Mouse (Mus musculus): ENCODE data around the gene Cxcr2. TPM values are rescaled to one million over a fixed set of nuclear protein-coding genes. Genes with fewer than 3 reads are reported as not detected.
A peak's percentile ranks its signal among the peaks of the same experiment; 100 is the strongest.

The Cxcr2 gene
- total and polyA plus RNA-seq, 2 experiments from 2014 or later: 0.18 to 0.52 TPM

DNA sequence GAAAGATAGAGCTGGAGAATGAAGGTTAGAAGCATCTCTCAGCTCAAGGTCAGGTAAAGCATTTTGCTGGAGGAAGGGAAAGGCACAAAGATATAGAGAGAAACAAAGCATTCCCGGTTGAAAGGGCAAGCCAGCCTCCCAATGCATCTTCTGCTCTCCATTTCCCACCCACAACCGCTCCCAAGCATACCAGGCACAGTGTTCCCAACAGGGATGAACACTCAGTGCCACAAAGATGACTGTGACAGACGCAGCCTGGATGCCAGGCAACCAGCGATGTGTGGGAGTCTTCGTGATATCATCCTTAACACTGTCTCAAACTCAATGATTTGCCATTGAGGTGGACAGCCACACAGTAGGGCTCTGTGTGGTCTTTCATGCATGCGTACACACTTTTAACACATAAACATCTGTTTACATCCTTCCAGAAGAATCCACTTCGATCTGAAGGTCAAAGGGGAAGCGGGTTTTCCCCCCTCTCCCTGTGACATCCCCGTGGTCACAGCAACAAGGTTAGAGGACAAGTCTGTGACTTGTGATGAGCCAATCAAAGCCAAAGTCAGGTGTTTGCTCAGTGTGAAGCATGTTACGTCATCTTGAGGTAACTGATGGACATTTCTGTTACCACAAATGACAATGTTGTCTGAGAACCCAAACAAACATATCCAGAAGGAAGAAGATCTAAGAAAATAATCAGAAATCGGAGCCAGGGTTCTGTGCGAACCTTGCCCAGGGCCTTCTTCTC, 44.1 kb downstream of the Cxcr2 start:
- no peak for ATAC-seq
- Histone ChIP-seq H3K9ac (replicated peaks; ENCODE audit: low read length) (no peak overlapping the region), H3K4me1 (ENCODE audit: insufficient read depth, low read length) (no peaks in the 10 kb centered on the region), H3K27ac (no peak overlapping the region), H3K36me3 (ENCODE audit: insufficient read depth, low read length) (no peaks in the 10 kb centered on the region), H3K4me3 (ENCODE audit: low read length) (no peak overlapping the region), H3K9me3 (ENCODE audit: low read length) (no peaks in the 10 kb centered on the region), H3K4me2 (ENCODE audit: low read depth, low read length) (no peak overlapping the region), H3K27me3 (ENCODE audit: insufficient read depth, low read length) (no peaks in the 10 kb centered on the region)
- 82% methylated on average over 12 of the region's 12 CpGs for WGBS
- no peak for TF ChIP-seq CTCF (IDR thresholded peaks at IDR 0.05; ENCODE audit: low read depth)
- no peak for DNase-seq (ENCODE audit: low spot score)

DNA sequence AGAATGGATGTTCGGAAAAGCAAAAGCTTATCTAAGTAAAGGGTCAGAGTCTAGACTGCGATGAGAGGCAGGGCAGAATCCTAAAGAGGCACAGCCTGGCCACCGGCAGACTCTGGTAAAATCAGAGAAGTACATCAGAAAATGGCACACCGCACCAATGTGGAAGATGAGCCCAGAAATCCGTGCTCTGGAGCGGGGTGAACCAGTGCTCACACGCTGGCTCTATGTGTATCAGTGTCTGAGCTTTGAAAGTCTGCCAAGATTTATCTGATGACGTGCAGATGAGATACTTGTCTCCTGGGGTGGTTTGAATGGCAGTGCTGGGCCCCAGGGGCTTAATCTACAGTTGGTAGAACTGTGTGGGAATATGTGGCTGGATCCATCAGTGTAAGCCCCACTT, 45.3 kb downstream of the Cxcr2 start:
- Histone ChIP-seq H3K4me3 (ENCODE audit: low read length) (no peak overlapping the region), H3K36me3 (ENCODE audit: insufficient read depth, low read length) (no peaks in the 10 kb centered on the region), H3K27ac (no peak overlapping the region), H3K4me2 (ENCODE audit: low read depth, low read length) (no peak overlapping the region), H3K9me3 (ENCODE audit: low read length) (no peaks in the 10 kb centered on the region), H3K27me3 (ENCODE audit: insufficient read depth, low read length) (no peaks in the 10 kb centered on the region), H3K4me1 (ENCODE audit: insufficient read depth, low read length) (no peaks in the 10 kb centered on the region), H3K9ac (replicated peaks; ENCODE audit: low read length) (no peak overlapping the region)
- 66% methylated on average over 8 of the region's 8 CpGs for WGBS
- ATAC-seq: 0 out of 2 replicates have a peak, but pooled peaks have one; percentile 27
- DNase-seq (ENCODE audit: low spot score): no peak
- TF ChIP-seq CTCF (IDR thresholded peaks at IDR 0.05; ENCODE audit: low read depth): no peak

GRCm38 (mm10) chr1:74201048-74201844, 47.5 kb downstream of the Cxcr2 start:
- Histone ChIP-seq H3K4me2 (ENCODE audit: low read depth, low read length) (no peak overlapping the region), H3K27me3 (ENCODE audit: insufficient read depth, low read length) (no peaks in the 10 kb centered on the region), H3K27ac (no peak overlapping the region), H3K4me3 (ENCODE audit: low read length) (no peak overlapping the region), H3K9me3 (ENCODE audit: low read length) (no peaks in the 10 kb centered on the region), H3K4me1 (ENCODE audit: insufficient read depth, low read length) (no peaks in the 10 kb centered on the region), H3K9ac (replicated peaks; ENCODE audit: low read length) (no peak overlapping the region), H3K36me3 (ENCODE audit: insufficient read depth, low read length) (no peaks in the 10 kb centered on the region)
- ATAC-seq (no peak), DNase-seq (ENCODE audit: low spot score) (no peak)
- no peak for TF ChIP-seq CTCF (IDR thresholded peaks at IDR 0.05; ENCODE audit: low read depth)
- 84% methylated on average over 7 of the region's 7 CpGs for WGBS

DNA sequence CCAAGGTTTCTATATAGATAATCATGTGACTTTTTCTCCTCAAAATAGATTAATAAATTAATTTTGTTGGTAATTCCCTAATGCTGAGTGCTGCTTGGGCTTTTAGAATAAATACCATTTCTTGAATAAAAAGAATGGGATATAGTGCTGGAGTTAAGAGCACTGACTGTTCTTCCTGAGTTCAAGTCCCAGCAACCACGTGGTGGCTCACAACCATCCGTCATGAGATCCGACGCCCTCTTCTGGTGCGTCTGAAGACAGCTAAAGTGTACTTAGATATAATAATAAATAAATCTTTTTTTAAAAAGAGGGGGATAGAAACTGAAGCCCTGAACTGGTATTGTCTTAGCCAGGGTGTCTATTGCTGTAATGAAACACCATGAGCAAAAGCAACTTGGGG, 49.7 kb downstream of the Cxcr2 start:
- H3K27ac ChIP-seq: no peak overlapping the region
- 65% methylated on average over 5 of the region's 5 CpGs for WGBS
- H3K9me3 ChIP-seq (ENCODE audit: low read length): no peaks in the 10 kb centered on the region

DNA sequence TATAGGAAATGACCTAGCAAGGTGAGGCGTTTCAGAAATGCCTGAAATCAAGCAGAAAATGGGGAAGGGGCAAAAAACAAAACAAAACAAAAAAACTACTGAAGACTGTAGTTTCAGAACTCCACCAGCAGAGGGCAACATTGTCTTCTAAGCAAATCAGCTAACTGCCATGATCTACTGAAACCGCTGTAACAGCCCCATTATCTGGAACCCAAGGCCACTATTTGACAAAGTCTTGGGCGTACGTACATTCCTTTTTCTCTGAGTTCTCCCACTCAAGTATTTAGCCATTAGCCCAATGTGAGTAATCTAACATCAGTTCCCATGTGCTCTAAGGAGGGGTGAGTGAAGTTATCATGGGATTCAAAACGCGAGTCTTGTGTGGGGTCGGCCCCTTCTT, 52.1 kb downstream of the Cxcr2 start:
- Histone ChIP-seq H3K4me1 (ENCODE audit: insufficient read depth, low read length) (no peaks in the 10 kb centered on the region), H3K27ac (no peak overlapping the region), H3K4me2 (ENCODE audit: low read depth, low read length) (no peak overlapping the region), H3K9ac (replicated peaks; ENCODE audit: low read length) (no peak overlapping the region), H3K9me3 (ENCODE audit: low read length) (no peaks in the 10 kb centered on the region), H3K36me3 (ENCODE audit: insufficient read depth, low read length) (no peaks in the 10 kb centered on the region), H3K27me3 (ENCODE audit: insufficient read depth, low read length) (no peaks in the 10 kb centered on the region), H3K4me3 (ENCODE audit: low read length) (no peak overlapping the region)
- ATAC-seq (no peak), DNase-seq (ENCODE audit: low spot score) (peak; percentile 58)
- peak; percentile 83 for TF ChIP-seq CTCF (IDR thresholded peaks at IDR 0.05; ENCODE audit: low read depth)
- WGBS: 68% methylated on average over 7 of the region's 7 CpGs

More for the DNA sequence above, 49.7 kb downstream of the Cxcr2 start:
- no peak for TF ChIP-seq CTCF (IDR thresholded peaks at IDR 0.05; ENCODE audit: low read depth)
- DNase-seq (ENCODE audit: low spot score) (no peak), ATAC-seq (no peak)
- no peaks in the 10 kb centered on the region for H3K4me1 ChIP-seq (ENCODE audit: insufficient read depth, low read length)
- H3K9ac ChIP-seq (replicated peaks; ENCODE audit: low read length): no peak overlapping the region
- H3K36me3 ChIP-seq (ENCODE audit: insufficient read depth, low read length): no peaks in the 10 kb centered on the region
- no peak overlapping the region for H3K4me3 ChIP-seq (ENCODE audit: low read length)
- no peak overlapping the region for H3K4me2 ChIP-seq (ENCODE audit: low read depth, low read length)
- no peaks in the 10 kb centered on the region for H3K27me3 ChIP-seq (ENCODE audit: insufficient read depth, low read length)

DNA sequence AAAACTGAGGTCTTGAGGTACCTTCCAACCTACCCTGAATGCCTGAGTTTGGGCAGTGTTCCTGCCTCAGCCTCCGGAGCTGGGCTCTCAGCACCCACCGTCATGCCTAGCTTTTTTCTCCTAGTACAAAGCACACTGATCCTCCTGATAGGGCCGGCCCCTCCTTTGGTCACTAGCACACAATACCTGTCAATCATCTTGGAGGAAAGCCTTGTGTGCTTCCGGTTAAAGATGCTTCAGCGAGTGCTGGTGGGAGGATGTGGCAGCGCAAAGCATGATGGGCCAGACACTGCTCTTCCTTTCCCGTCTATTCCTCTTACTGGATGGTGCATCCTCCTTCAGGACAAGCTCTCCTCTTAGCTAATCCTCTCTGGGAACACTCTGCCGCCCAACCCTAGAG, 52.9 kb downstream of the Cxcr2 start:
- H3K9me3 ChIP-seq (ENCODE audit: low read length): no peaks in the 10 kb centered on the region
- DNase-seq (ENCODE audit: low spot score) (no peak), ATAC-seq (no peak)
- no peak overlapping the region for H3K27ac ChIP-seq
- TF ChIP-seq CTCF (IDR thresholded peaks at IDR 0.05; ENCODE audit: low read depth): no peak
- H3K27me3 ChIP-seq (ENCODE audit: insufficient read depth, low read length): no peaks in the 10 kb centered on the region
- 62% methylated on average over 8 of the region's 8 CpGs for WGBS
- H3K4me1 ChIP-seq (ENCODE audit: insufficient read depth, low read length): no peaks in the 10 kb centered on the region
- no peak overlapping the region for H3K9ac ChIP-seq (replicated peaks; ENCODE audit: low read length)
- no peaks in the 10 kb centered on the region for H3K36me3 ChIP-seq (ENCODE audit: insufficient read depth, low read length)
- H3K4me2 ChIP-seq (ENCODE audit: low read depth, low read length): no peak overlapping the region
- no peak overlapping the region for H3K4me3 ChIP-seq (ENCODE audit: low read length)

GRCm38 (mm10) chr1:74207906-74208305, 54.1 kb downstream of the Cxcr2 start:
- Histone ChIP-seq H3K4me2 (ENCODE audit: low read depth, low read length) (no peak overlapping the region), H3K27me3 (ENCODE audit: insufficient read depth, low read length) (no peaks in the 10 kb centered on the region), H3K9ac (replicated peaks; ENCODE audit: low read length) (no peak overlapping the region), H3K36me3 (ENCODE audit: insufficient read depth, low read length) (no peaks in the 10 kb centered on the region), H3K9me3 (ENCODE audit: low read length) (no peaks in the 10 kb centered on the region), H3K4me3 (ENCODE audit: low read length) (no peak overlapping the region), H3K4me1 (ENCODE audit: insufficient read depth, low read length) (no peaks in the 10 kb centered on the region), H3K27ac (no peak overlapping the region)
- ATAC-seq (peak; percentile 38; the same call in 1 of the 2 replicates), DNase-seq (ENCODE audit: low spot score) (no peak)
- WGBS: 44% methylated on average over 9 of the region's 9 CpGs
- TF ChIP-seq CTCF (IDR thresholded peaks at IDR 0.05; ENCODE audit: low read depth): no peak
